Mouse (Mus musculus): ENCODE measurements around the gene Srcap. TPM values are rescaled to one million over a fixed set of nuclear protein-coding genes. Genes with fewer than 3 reads are reported as not detected.

Srcap gene
- polyA plus RNA-seq, 1 experiment from 2014 or later = 27.7 TPM

DNA sequence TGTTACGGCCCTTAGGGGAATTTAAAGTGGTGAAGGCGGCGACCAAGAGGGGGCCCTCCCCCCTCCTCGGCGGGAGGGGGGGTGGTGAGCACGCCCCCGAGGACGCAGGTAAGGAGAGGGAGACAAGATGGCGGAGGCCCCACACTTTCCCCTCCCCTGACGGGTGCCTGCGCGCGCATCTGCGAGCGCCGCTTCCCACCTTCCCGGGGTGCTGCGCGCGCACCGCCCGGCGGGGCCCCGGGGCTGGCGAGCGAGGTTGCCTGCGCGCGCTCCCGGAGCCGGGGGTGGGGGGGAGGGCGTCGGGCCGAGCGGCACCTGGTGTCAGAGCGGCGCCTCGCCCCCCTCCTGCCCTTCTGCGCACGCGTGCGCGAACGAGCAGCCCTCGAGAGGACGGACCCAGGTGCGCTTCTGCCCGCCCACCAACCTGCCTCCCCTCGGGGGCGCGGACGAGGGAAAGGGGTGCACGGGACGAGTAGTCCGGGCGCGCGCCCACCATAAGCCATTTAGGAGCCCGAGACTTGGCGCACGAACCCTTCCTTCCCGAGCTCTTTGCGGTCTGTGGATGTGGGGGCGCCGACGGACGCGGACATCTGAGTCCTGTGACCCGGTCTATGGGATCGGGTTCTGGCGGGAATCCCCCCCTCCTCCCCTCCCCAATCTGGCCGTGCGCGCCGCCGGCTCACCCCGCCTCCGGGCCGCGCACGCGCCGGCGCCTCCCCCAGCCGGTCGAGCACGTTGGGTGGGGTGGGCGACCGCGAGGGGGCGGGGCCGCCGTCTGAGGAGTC lies 640 bp downstream of the Srcap start:
- Histone ChIP-seq H3K4me2 (ENCODE audit: low read depth, low read length) (peak overlapping the region; percentile 71), H3K4me3 (ENCODE audit: low read length) (peak overlapping the region; percentile 89), H3K27ac (ENCODE audit: low read length) (peak overlapping the region; percentile 99), H3K9ac (ENCODE audit: low read length) (peak overlapping the region; percentile 93), H3K9me3 (replicated peaks; ENCODE audit: control insufficient read depth, low read length) (no peaks in the 10 kb centered on the region), H3K36me3 (ENCODE audit: control insufficient read depth, insufficient read depth) (peaks cover 17% of the 10 kb centered on the region), H3K4me1 (ENCODE audit: control insufficient read depth, insufficient read depth, low read length) (peaks cover 17% of the 10 kb centered on the region), H3K27me3 (ENCODE audit: control insufficient read depth, insufficient read depth, low read length) (no peaks in the 10 kb centered on the region)
- peak; percentile 86 for ATAC-seq (replicated peaks; ENCODE audit: extremely low read depth, insufficient read depth, low FRiP score)
- WGBS = under 1% methylated on average over 70 of the region's 93 CpGs

GRCm38 (mm10) chr7:127513016-127513390 lies 1.2 kb downstream of the Srcap start:
- Histone ChIP-seq H3K9me3 (replicated peaks; ENCODE audit: control insufficient read depth, low read length) (no peaks in the 10 kb centered on the region), H3K4me3 (ENCODE audit: low read length) (peak overlapping the region; percentile 89), H3K4me2 (ENCODE audit: low read depth, low read length) (peak overlapping the region; percentile 68), H3K9ac (ENCODE audit: low read length) (peak overlapping the region; percentile 93), H3K27me3 (ENCODE audit: control insufficient read depth, insufficient read depth, low read length) (no peaks in the 10 kb centered on the region), H3K27ac (ENCODE audit: low read length) (peak overlapping the region; percentile 99), H3K36me3 (ENCODE audit: control insufficient read depth, insufficient read depth) (peaks cover 22% of the 10 kb centered on the region), H3K4me1 (ENCODE audit: control insufficient read depth, insufficient read depth, low read length) (peaks cover 17% of the 10 kb centered on the region)
- WGBS = 35% methylated on average over 8 of the region's 8 CpGs
- no peak for ATAC-seq (replicated peaks; ENCODE audit: extremely low read depth, insufficient read depth, low FRiP score)

DNA sequence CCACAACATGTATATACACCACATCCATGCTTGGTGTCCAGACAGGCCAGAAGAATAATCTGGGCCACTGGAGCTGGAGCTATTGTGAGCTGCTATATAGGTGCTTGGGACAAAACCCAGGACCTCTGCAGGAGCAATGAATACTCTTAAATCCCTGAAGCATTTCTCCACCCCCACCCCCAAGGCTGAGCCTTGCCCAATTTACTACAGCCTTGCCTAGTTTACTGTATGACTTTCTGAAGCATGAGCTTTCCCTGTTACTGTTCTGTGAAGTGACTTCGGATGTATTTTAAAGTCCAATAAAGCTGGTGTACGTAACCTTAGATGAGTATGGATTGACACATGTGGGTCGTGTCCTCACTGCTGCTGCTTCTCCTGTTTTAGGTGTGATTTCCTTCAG lies 2.0 kb downstream of the Srcap start:
- no peak overlapping the region; the same call in 1 of the 2 replicates for H3K9ac ChIP-seq (ENCODE audit: low read length)
- WGBS = 85% methylated on average over 3 of the region's 3 CpGs
- H3K36me3 ChIP-seq (ENCODE audit: control insufficient read depth, insufficient read depth) = peaks cover 26% of the 10 kb centered on the region

GRCm38 (mm10) chr7:127515846-127516245 lies 4.1 kb downstream of the Srcap start:
- no peak overlapping the region for H3K4me2 ChIP-seq (ENCODE audit: low read depth, low read length)
- 69% methylated on average over 7 of the region's 7 CpGs for WGBS
- H3K27me3 ChIP-seq (ENCODE audit: control insufficient read depth, insufficient read depth, low read length) = no peaks in the 10 kb centered on the region
- no peak overlapping the region for H3K4me3 ChIP-seq (ENCODE audit: low read length)
- H3K4me1 ChIP-seq (ENCODE audit: control insufficient read depth, insufficient read depth, low read length) = peaks cover 17% of the 10 kb centered on the region
- peaks cover 40% of the 10 kb centered on the region for H3K36me3 ChIP-seq (ENCODE audit: control insufficient read depth, insufficient read depth)
- no peak for ATAC-seq (replicated peaks; ENCODE audit: extremely low read depth, insufficient read depth, low FRiP score)
- H3K27ac ChIP-seq (ENCODE audit: low read length) = no peak overlapping the region
- H3K9me3 ChIP-seq (replicated peaks; ENCODE audit: control insufficient read depth, low read length) = no peaks in the 10 kb centered on the region
- no peak overlapping the region for H3K9ac ChIP-seq (ENCODE audit: low read length)

More for the DNA sequence above, 2.0 kb downstream of the Srcap start:
- Histone ChIP-seq H3K27ac (ENCODE audit: low read length) (no peak overlapping the region; the same call in 1 of the 2 replicates), H3K4me3 (ENCODE audit: low read length) (peak overlapping the region; percentile 89; the same call in 1 of the 2 replicates), H3K4me2 (ENCODE audit: low read depth, low read length) (peak overlapping the region; percentile 68), H3K27me3 (ENCODE audit: control insufficient read depth, insufficient read depth, low read length) (no peaks in the 10 kb centered on the region), H3K4me1 (ENCODE audit: control insufficient read depth, insufficient read depth, low read length) (peaks cover 17% of the 10 kb centered on the region), H3K9me3 (replicated peaks; ENCODE audit: control insufficient read depth, low read length) (no peaks in the 10 kb centered on the region)
- no peak for ATAC-seq (replicated peaks; ENCODE audit: extremely low read depth, insufficient read depth, low FRiP score)

- ATAC-seq (replicated peaks; ENCODE audit: extremely low read depth, insufficient read depth, low FRiP score) = no peak
- no peaks in the 10 kb centered on the region for H3K9me3 ChIP-seq (replicated peaks; ENCODE audit: control insufficient read depth, low read length)
- H3K27ac ChIP-seq (ENCODE audit: low read length) = no peak overlapping the region
- H3K4me1 ChIP-seq (ENCODE audit: control insufficient read depth, insufficient read depth, low read length) = peaks cover 16% of the 10 kb centered on the region
- peaks cover 45% of the 10 kb centered on the region for H3K36me3 ChIP-seq (ENCODE audit: control insufficient read depth, insufficient read depth)
- H3K27me3 ChIP-seq (ENCODE audit: control insufficient read depth, insufficient read depth, low read length) = no peaks in the 10 kb centered on the region
- no peak overlapping the region for H3K4me2 ChIP-seq (ENCODE audit: low read depth, low read length)
- H3K9ac ChIP-seq (ENCODE audit: low read length) = no peak overlapping the region
- no peak overlapping the region for H3K4me3 ChIP-seq (ENCODE audit: low read length)
- WGBS = 95% methylated on average over 6 of the region's 7 CpGs
Observed at GRCm38 (mm10) chr7:127516344-127516743, 4.6 kb downstream of the Srcap start.

DNA sequence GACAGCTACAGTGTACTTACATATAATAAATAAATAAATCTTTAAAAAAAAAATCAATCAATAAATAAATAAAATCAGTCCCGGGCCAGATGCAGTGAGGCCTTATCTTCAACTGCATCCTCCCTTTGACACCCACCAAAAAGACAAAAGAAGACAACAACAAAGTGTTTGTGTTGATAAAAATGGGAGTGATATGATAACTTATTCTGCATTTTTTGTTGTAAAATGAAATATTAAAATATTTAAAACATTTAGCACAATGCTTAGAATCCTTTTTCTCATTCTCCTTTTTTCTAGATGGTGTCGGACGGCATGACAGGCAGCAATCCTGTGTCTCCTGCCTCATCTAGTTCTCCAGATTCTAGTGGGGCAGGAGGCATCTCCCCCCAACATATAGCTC lies 7.5 kb downstream of the Srcap start, which contains the start of gene Gm42715:
Gene Gm42715, plus strand, starts transcription at position 301 of the 400 bp plus-strand sequence.
- H3K9me3 ChIP-seq (replicated peaks; ENCODE audit: control insufficient read depth, low read length) = no peaks in the 10 kb centered on the region

GRCm38 (mm10) chr7:127541671-127542070 lies 29.9 kb downstream of the Srcap start:
- no peaks in the 10 kb centered on the region for H3K9me3 ChIP-seq (replicated peaks; ENCODE audit: control insufficient read depth, low read length)
- H3K9ac ChIP-seq (ENCODE audit: low read length) = no peak overlapping the region
- no peak overlapping the region for H3K4me2 ChIP-seq (ENCODE audit: low read depth, low read length)
- no peak overlapping the region for H3K4me3 ChIP-seq (ENCODE audit: low read length)
- 87% methylated on average over 3 of the region's 3 CpGs for WGBS
- ATAC-seq (replicated peaks; ENCODE audit: extremely low read depth, insufficient read depth, low FRiP score) = no peak
- H3K36me3 ChIP-seq (ENCODE audit: control insufficient read depth, insufficient read depth) = peaks cover 76% of the 10 kb centered on the region
- no peaks in the 10 kb centered on the region for H3K27me3 ChIP-seq (ENCODE audit: control insufficient read depth, insufficient read depth, low read length)
- no peak overlapping the region for H3K27ac ChIP-seq (ENCODE audit: low read length)
- H3K4me1 ChIP-seq (ENCODE audit: control insufficient read depth, insufficient read depth, low read length) = no peaks in the 10 kb centered on the region

More for the DNA sequence above, 7.5 kb downstream of the Srcap start, which contains the start of gene Gm42715:
- 89% methylated on average over 3 of the region's 3 CpGs for WGBS
- Histone ChIP-seq H3K4me3 (ENCODE audit: low read length) (no peak within 1 kb of the TSS), H3K4me2 (ENCODE audit: low read depth, low read length) (no peak within 1 kb of the TSS), H3K27me3 (ENCODE audit: control insufficient read depth, insufficient read depth, low read length) (no peaks in the 10 kb centered on the region), H3K27ac (ENCODE audit: low read length) (no peak within 1 kb of the TSS), H3K36me3 (ENCODE audit: control insufficient read depth, insufficient read depth) (peaks cover 69% of the 10 kb centered on the region), H3K9ac (ENCODE audit: low read length) (no peak within 1 kb of the TSS), H3K4me1 (ENCODE audit: control insufficient read depth, insufficient read depth, low read length) (no peaks in the 10 kb centered on the region; the same call in 1 of the 2 replicates)
- no peak for ATAC-seq (replicated peaks; ENCODE audit: extremely low read depth, insufficient read depth, low FRiP score)

- WGBS = 78% methylated on average over 15 of the region's 15 CpGs
- no peak overlapping the region for H3K4me2 ChIP-seq (ENCODE audit: low read depth, low read length)
- H3K4me3 ChIP-seq (ENCODE audit: low read length) = no peak overlapping the region
- H3K27me3 ChIP-seq (ENCODE audit: control insufficient read depth, insufficient read depth, low read length) = no peaks in the 10 kb centered on the region
- H3K36me3 ChIP-seq (ENCODE audit: control insufficient read depth, insufficient read depth) = peaks cover 54% of the 10 kb centered on the region
- peaks cover 4% of the 10 kb centered on the region; the same call in 1 of the 2 replicates for H3K4me1 ChIP-seq (ENCODE audit: control insufficient read depth, insufficient read depth, low read length)
- H3K9me3 ChIP-seq (replicated peaks; ENCODE audit: control insufficient read depth, low read length) = no peaks in the 10 kb centered on the region
- no peak for ATAC-seq (replicated peaks; ENCODE audit: extremely low read depth, insufficient read depth, low FRiP score)
- H3K9ac ChIP-seq (ENCODE audit: low read length) = no peak overlapping the region
- no peak overlapping the region for H3K27ac ChIP-seq (ENCODE audit: low read length)
Observed at GRCm38 (mm10) chr7:127549116-127549835, 37.5 kb downstream of the Srcap start.

GRCm38 (mm10) chr7:127551558-127551957 lies 39.8 kb downstream of the Srcap start:
- no peaks in the 10 kb centered on the region for H3K9me3 ChIP-seq (replicated peaks; ENCODE audit: control insufficient read depth, low read length)

More at GRCm38 (mm10) chr7:127551558-127551957, 39.8 kb downstream of the Srcap start:
- H3K27ac ChIP-seq (ENCODE audit: low read length) = no peak overlapping the region
- H3K4me1 ChIP-seq (ENCODE audit: control insufficient read depth, insufficient read depth, low read length) = peaks cover 4% of the 10 kb centered on the region; the same call in 1 of the 2 replicates
- peaks cover 63% of the 10 kb centered on the region for H3K36me3 ChIP-seq (ENCODE audit: control insufficient read depth, insufficient read depth)
- WGBS = 96% methylated on average over 8 of the region's 8 CpGs
- ATAC-seq (replicated peaks; ENCODE audit: extremely low read depth, insufficient read depth, low FRiP score) = no peak
- no peaks in the 10 kb centered on the region for H3K27me3 ChIP-seq (ENCODE audit: control insufficient read depth, insufficient read depth, low read length)
- no peak overlapping the region for H3K9ac ChIP-seq (ENCODE audit: low read length)
- H3K4me2 ChIP-seq (ENCODE audit: low read depth, low read length) = no peak overlapping the region
- H3K4me3 ChIP-seq (ENCODE audit: low read length) = no peak overlapping the region
